Mouse (Mus musculus): Measurements from ENCODE around the gene Tuft1.
"Not testable (repeated sequence)": the region's sequence is repeated elsewhere in the genome, so short reads cannot be mapped to it uniquely, and the experiment has no call there.

Gene Tuft1

GRCm38 (mm10) chr3:94660841-94661240, 2.2 kb upstream of the Tuft1 start:
- DNase-seq (ENCODE audit: low read depth in 1 of 2, low spot score in 2 of 2) = not testable (repeated sequence)

GRCm38 (mm10) chr3:94659142-94659748, 573 bp upstream of the Tuft1 start:
- DNase-seq (ENCODE audit: low read depth in 1 of 2, low spot score in 2 of 2) = not testable (repeated sequence)

- not testable (repeated sequence) for DNase-seq (ENCODE audit: low read depth in 1 of 2, low spot score in 2 of 2)
These were observed 576 bp downstream of the Tuft1 start for GRCm38 (mm10) chr3:94657852-94658739.

- DNase-seq (ENCODE audit: low read depth in 1 of 2, low spot score in 2 of 2) = not testable (repeated sequence)
These were observed 4.7 kb downstream of the Tuft1 start for GRCm38 (mm10) chr3:94653967-94654366.

GRCm38 (mm10) chr3:94650409-94650808, 8.3 kb downstream of the Tuft1 start:
- no peak for DNase-seq (ENCODE audit: low read depth in 1 of 2, low spot score in 2 of 2)

GRCm38 (mm10) chr3:94648755-94649590, 9.7 kb downstream of the Tuft1 start:
- DNase-seq (ENCODE audit: low read depth in 1 of 2, low spot score in 2 of 2) = no peak

GRCm38 (mm10) chr3:94642495-94643162, 16.0 kb downstream of the Tuft1 start, which contains the start of gene Gm10972:
Gm10972 (plus strand) TSS chr3:94643112.
- DNase-seq (ENCODE audit: low read depth in 1 of 2, low spot score in 2 of 2) = not testable (repeated sequence)

- no peak for DNase-seq (ENCODE audit: low read depth in 1 of 2, low spot score in 2 of 2)
These were observed 28.8 kb downstream of the Tuft1 start for GRCm38 (mm10) chr3:94629876-94630275.

- no peak for DNase-seq (ENCODE audit: low read depth in 1 of 2, low spot score in 2 of 2)
These were observed 30.0 kb downstream of the Tuft1 start for GRCm38 (mm10) chr3:94628712-94629111.

GRCm38 (mm10) chr3:94624281-94624680, 34.4 kb downstream of the Tuft1 start:
- DNase-seq (ENCODE audit: low read depth in 1 of 2, low spot score in 2 of 2) = no peak

GRCm38 (mm10) chr3:94622550-94622949, 36.1 kb downstream of the Tuft1 start:
- no peak for DNase-seq (ENCODE audit: low read depth in 1 of 2, low spot score in 2 of 2)

GRCm38 (mm10) chr3:94621740-94622507, 36.7 kb downstream of the Tuft1 start:
- DNase-seq (ENCODE audit: low read depth in 1 of 2, low spot score in 2 of 2) = no peak

- peak in 1 of 2 experiments; percentile 13 for DNase-seq (ENCODE audit: low read depth in 1 of 2, low spot score in 2 of 2)
These were observed 42.0 kb downstream of the Tuft1 start for GRCm38 (mm10) chr3:94616717-94617116.

GRCm38 (mm10) chr3:94613258-94613878, 45.3 kb downstream of the Tuft1 start:
- no peak for DNase-seq (ENCODE audit: low read depth in 1 of 2, low spot score in 2 of 2)

GRCm38 (mm10) chr3:94612274-94612673, 46.4 kb downstream of the Tuft1 start:
- DNase-seq (ENCODE audit: low read depth in 1 of 2, low spot score in 2 of 2) = no peak

- no peak for DNase-seq (ENCODE audit: low read depth in 1 of 2, low spot score in 2 of 2)
These were observed 46.8 kb downstream of the Tuft1 start for GRCm38 (mm10) chr3:94611834-94612233.

- DNase-seq (ENCODE audit: low read depth in 1 of 2, low spot score in 2 of 2) = no peak
These were observed 47.3 kb downstream of the Tuft1 start for GRCm38 (mm10) chr3:94611343-94611742.

GRCm38 (mm10) chr3:94610581-94610980, 48.1 kb downstream of the Tuft1 start:
- no peak for DNase-seq (ENCODE audit: low read depth in 1 of 2, low spot score in 2 of 2)

GRCm38 (mm10) chr3:94609621-94610020, 49.1 kb downstream of the Tuft1 start:
- DNase-seq (ENCODE audit: low read depth in 1 of 2, low spot score in 2 of 2) = no peak

- DNase-seq (ENCODE audit: low read depth in 1 of 2, low spot score in 2 of 2) = no peak
These were observed 56.7 kb downstream of the Tuft1 start for GRCm38 (mm10) chr3:94601959-94602358.

All from monocyte, adult 2 months (primary cell).